Mouse (Mus musculus) liver, embryonic 13.5 days (tissue): ENCODE data around the gene Zfp969. TPM values are rescaled to one million over a fixed set of nuclear protein-coding genes. Genes with fewer than 3 reads are reported as not detected.
"Not testable (repeated sequence)": the region's sequence is repeated elsewhere in the genome, so short reads cannot be mapped to it uniquely, and the experiment has no call there.

ENCODE experiments used
- ATAC-seq: fragments of 200-750 bp; cut with Nextera tagmentation; 2 replicates; pipeline ENCODE4 v1.8.0; 2017; ENCODE audit warnings: low read depth, mild to moderate bottlenecking, moderate number of reproducible peaks, moderate library complexity
- DNase-seq: peaks from one replicate; pipeline ENCODE4 v3.0.0; 2022
- H3K27ac ChIP-seq: fragments of 300-500 bp; sonication (generic); 2 replicates; pipeline ENCODE4 v1.5.1; 2015; ENCODE audit warnings: moderate library complexity, mild to moderate bottlenecking, inconsistent platforms
- H3K27me3 ChIP-seq: fragments of 300-500 bp; sonication (generic); 2 replicates; pipeline ENCODE4 v1.6.1; 2015; ENCODE audit warnings: mild to moderate bottlenecking, inconsistent platforms
- H3K36me3 ChIP-seq: fragments of 300-500 bp; sonication (generic); 2 replicates; pipeline ENCODE4 v1.6.1; 2015; ENCODE audit warnings: mild to moderate bottlenecking, inconsistent platforms
- H3K4me1 ChIP-seq: fragments of 300-500 bp; sonication (generic); replicated peaks from 2 replicates; pipeline ENCODE4 v1.6.1; 2015; ENCODE audit warnings: inconsistent platforms
- H3K4me2 ChIP-seq: fragments of 300-500 bp; sonication (generic); 2 replicates; pipeline ENCODE4 v1.6.1; 2015; ENCODE audit warnings: inconsistent platforms, mild to moderate bottlenecking, moderate library complexity
- H3K4me3 ChIP-seq: fragments of 300-500 bp; sonication (generic); replicated peaks from 2 replicates; pipeline ENCODE4 v1.5.1; 2015; ENCODE audit warnings: mild to moderate bottlenecking, inconsistent platforms
- H3K9ac ChIP-seq: fragments of 300-500 bp; sonication (generic); 2 replicates; pipeline ENCODE4 v1.6.1; 2015; ENCODE audit warnings: mild to moderate bottlenecking, inconsistent platforms
- H3K9me3 ChIP-seq: fragments of 300-500 bp; sonication (generic); replicated peaks from 2 replicates; pipeline ENCODE4 v1.6.1; 2016; ENCODE audit warnings: inconsistent platforms
- WGBS: fragments of 180-500 bp; shearing (Covaris S2); methylation state at CpG from one replicate; pipeline ENCODE4 v1.1.7; 2015; ENCODE audit not compliant: insufficient replicate concordance; 5-methylcytosine and 5-hydroxymethylcytosine counted together
- polyA plus RNA-seq: library from polyadenylated mRNA; unstranded; fragments of >200 nt; fragmentation: Nextera tagmentation; extraction: Ambion mirVana; gene quantifications from 2 replicates; pipeline ENCODE4 v1.2.1, GENCODE M21; 2015

The Zfp969 gene
- 11.6 and 12.3 TPM in 2 replicates for polyA plus RNA-seq

- no CpG with 5 or more reads among the region's 9 CpGs for WGBS
- not testable (repeated sequence) for H3K27ac ChIP-seq, ATAC-seq, H3K36me3 ChIP-seq, H3K9me3 ChIP-seq, DNase-seq, H3K4me1 ChIP-seq, H3K27me3 ChIP-seq, H3K9ac ChIP-seq, H3K4me3 ChIP-seq, H3K4me2 ChIP-seq
Measured at GRCm38 (mm10) chr2:175703546-175703945, at the start of gene Zfp969. Gene Zfp969, minus strand, starts transcription at chr2:175703646.

- not testable (repeated sequence) for H3K4me3 ChIP-seq, H3K27me3 ChIP-seq, H3K4me1 ChIP-seq, DNase-seq, ATAC-seq, H3K9me3 ChIP-seq, H3K9ac ChIP-seq, H3K4me2 ChIP-seq, H3K27ac ChIP-seq, H3K36me3 ChIP-seq
- WGBS: no CpG with 5 or more reads among the region's 2 CpGs
Measured at GRCm38 (mm10) chr2:175741237-175741636, 37.8 kb upstream of the Zfp969 start, which contains the start of gene Gm2007. Gene Gm2007, plus strand, starts transcription at chr2:175741537.

- H3K4me2 ChIP-seq, H3K9ac ChIP-seq, H3K36me3 ChIP-seq, H3K27ac ChIP-seq, H3K4me3 ChIP-seq, H3K9me3 ChIP-seq, H3K27me3 ChIP-seq, H3K4me1 ChIP-seq, DNase-seq, ATAC-seq: not testable (repeated sequence)
- WGBS: no CpG with 5 or more reads among the region's 2 CpGs
Measured at GRCm38 (mm10) chr2:175643678-175644077, 59.8 kb downstream of the Zfp969 start, which contains the start of gene Gm11007. Gene Gm11007, plus strand, starts transcription at chr2:175643978.

Other genes with a start within 250 kb of the Zfp969 start
- gene Zfp965, start 233.7 kb downstream of the Zfp969 start, polyA plus RNA-seq: 2.2 and 2.4 TPM in 2 replicates
- not detected in 2 replicates for gene Gm11007, start 59.7 kb downstream of the Zfp969 start, polyA plus RNA-seq
- not detected in 2 replicates for gene Gm2007, start 37.9 kb upstream of the Zfp969 start, polyA plus RNA-seq
- gene Gm14288, start 97.4 kb upstream of the Zfp969 start, polyA plus RNA-seq: 0.53 and 1.7 TPM in 2 replicates
- gene Gm6710, start 165.6 kb upstream of the Zfp969 start, polyA plus RNA-seq: 4.3 and 8.3 TPM in 2 replicates
- 0.54 and 0.97 TPM in 2 replicates for gene Zfp966, start 227.5 kb upstream of the Zfp969 start, polyA plus RNA-seq